Mouse (Mus musculus) thymus, adult 2 months (tissue): Measurements from ENCODE around the gene Unc5a.

ENCODE experiments used
- CTCF ChIP-seq: fragments of 200-500 bp; IDR thresholded peaks from 2 replicates; pipeline ENCODE4 v1.5.1; 2012; ENCODE audit warnings: mild to moderate bottlenecking, control low read depth, low read length, moderate library complexity, borderline replicate concordance; ENCODE audit not compliant: control insufficient read depth, poor library complexity, insufficient read depth; ENCODE audit errors: extremely low read depth
- POLR2A ChIP-seq: fragments of 200-500 bp; IDR thresholded peaks from 2 replicates; pipeline ENCODE4 v1.6.1; 2012; ENCODE audit warnings: mild to moderate bottlenecking, low read length, control low read depth, moderate library complexity; ENCODE audit not compliant: control insufficient read depth, poor library complexity, insufficient read depth; ENCODE audit errors: extremely low read depth

- TF ChIP-seq CTCF = no peak
- TF ChIP-seq POLR2A = no peak
These were observed 59.4 kb downstream of the Unc5a start for GRCm38 (mm10) chr13:55008589-55008988.
